Mouse (Mus musculus): ENCODE results near the gene Ccdc142. TPM values are rescaled to one million over a fixed set of nuclear protein-coding genes. Genes with fewer than 3 reads are reported as not detected.

The Ccdc142 gene
- total RNA-seq, 1 experiment, result 4.6 TPM

GRCm38 (mm10) chr6:83120930-83121862 lies 19.8 kb downstream of the Ccdc142 start, which contains the start of gene Wbp1:
Wbp1 (minus strand) TSS chr6:83121559.
- Histone ChIP-seq H3K4me1 (ENCODE audit: control insufficient read depth in 2 of 2, insufficient read depth in 2 of 2, low read length in 2 of 2, poor library complexity in 1 of 2) (peaks cover 3% of the 10 kb centered on the region in 2 experiments; a peak in 3 of 4 replicates), H3K36me3 (ENCODE audit: control insufficient read depth, insufficient read depth, low read length, poor library complexity, severe bottlenecking) (peaks cover 4% of the 10 kb centered on the region; the same call in 1 of the 2 replicates), H3K4me3 (ENCODE audit: insufficient read depth in 1 of 2, low read depth in 1 of 2, low read length in 2 of 2, poor library complexity in 1 of 2, severe bottlenecking in 1 of 2) (peak within 1 kb of the TSS; percentile 85 to 90), H3K27ac (ENCODE audit: insufficient read depth, low read depth, low read length, poor library complexity, severe bottlenecking) (no peak within 1 kb of the TSS), H3K9me3 (ENCODE audit: control insufficient read depth, insufficient read depth, low read depth, low read length) (no peaks in the 10 kb centered on the region), H3K9ac (ENCODE audit: insufficient read depth, low read depth, low read length, poor library complexity, severe bottlenecking) (peak within 1 kb of the TSS; percentile 82)
- TF ChIP-seq MAFK (IDR thresholded peaks at IDR 0.05; ENCODE audit: insufficient read depth, low read depth, low read length) (no peak), ZC3H11A (IDR thresholded peaks at IDR 0.05; ENCODE audit: borderline replicate concordance, low read depth, low read length) (no peak), HCFC1 (IDR thresholded peaks at IDR 0.05; ENCODE audit: borderline replicate concordance, insufficient read depth, low read length) (0 out of 2 replicates have a peak, but pooled peaks have one; percentile 19), ZNF384 (IDR thresholded peaks at IDR 0.05; ENCODE audit: low read depth, low read length) (no peak), CHD2 (IDR thresholded peaks at IDR 0.05; ENCODE audit: low read depth, low read length) (peak; percentile 90)
- in situ Hi-C loops (cut with MboI; ENCODE audit: low sequenced_read_pairs in 2 of 2, unreplicated experiment in 2 of 2), result no loop called here
- peak; percentile 96 for DNase-seq (ENCODE audit: low read depth, low spot score)

GRCm38 (mm10) chr6:83121863-83122710 lies 20.7 kb downstream of the Ccdc142 start:
- no peak for DNase-seq (ENCODE audit: low read depth, low spot score)
- H3K4me3 ChIP-seq (ENCODE audit: insufficient read depth in 1 of 2, low read depth in 1 of 2, low read length in 2 of 2, poor library complexity in 1 of 2, severe bottlenecking in 1 of 2), result peak overlapping the region; percentile 78 to 90
- H3K9me3 ChIP-seq (ENCODE audit: control insufficient read depth, insufficient read depth, low read depth, low read length), result no peaks in the 10 kb centered on the region
- H3K27ac ChIP-seq (ENCODE audit: insufficient read depth, low read depth, low read length, poor library complexity, severe bottlenecking), result no peak overlapping the region
- peak overlapping the region; percentile 82 for H3K9ac ChIP-seq (ENCODE audit: insufficient read depth, low read depth, low read length, poor library complexity, severe bottlenecking)
- in situ Hi-C loops (cut with MboI; ENCODE audit: low sequenced_read_pairs in 2 of 2, unreplicated experiment in 2 of 2), result no loop called here
- peaks cover 0 to 3% of the 10 kb centered on the region in 2 experiments; a peak in 2 of 4 replicates for H3K4me1 ChIP-seq (ENCODE audit: control insufficient read depth in 2 of 2, insufficient read depth in 2 of 2, low read length in 2 of 2, poor library complexity in 1 of 2)
- TF ChIP-seq MAFK (IDR thresholded peaks at IDR 0.05; ENCODE audit: insufficient read depth, low read depth, low read length), result no peak
- TF ChIP-seq ZC3H11A (IDR thresholded peaks at IDR 0.05; ENCODE audit: borderline replicate concordance, low read depth, low read length), result no peak
- no peak for TF ChIP-seq HCFC1 (IDR thresholded peaks at IDR 0.05; ENCODE audit: borderline replicate concordance, insufficient read depth, low read length)
- TF ChIP-seq CHD2 (IDR thresholded peaks at IDR 0.05; ENCODE audit: low read depth, low read length), result no peak
- peaks cover 4% of the 10 kb centered on the region; the same call in 1 of the 2 replicates for H3K36me3 ChIP-seq (ENCODE audit: control insufficient read depth, insufficient read depth, low read length, poor library complexity, severe bottlenecking)

GRCm38 (mm10) chr6:83122961-83123360 lies 21.6 kb downstream of the Ccdc142 start:
- no peak overlapping the region for H3K4me3 ChIP-seq (ENCODE audit: insufficient read depth in 1 of 2, low read depth in 1 of 2, low read length in 2 of 2, poor library complexity in 1 of 2, severe bottlenecking in 1 of 2)
- H3K27ac ChIP-seq (ENCODE audit: insufficient read depth, low read depth, low read length, poor library complexity, severe bottlenecking), result no peak overlapping the region
- peaks cover 4% of the 10 kb centered on the region; the same call in 1 of the 2 replicates for H3K36me3 ChIP-seq (ENCODE audit: control insufficient read depth, insufficient read depth, low read length, poor library complexity, severe bottlenecking)
- no peak overlapping the region for H3K9ac ChIP-seq (ENCODE audit: insufficient read depth, low read depth, low read length, poor library complexity, severe bottlenecking)
- DNase-seq (ENCODE audit: low read depth, low spot score), result no peak
- peaks cover 0 to 3% of the 10 kb centered on the region in 2 experiments; a peak in 2 of 4 replicates for H3K4me1 ChIP-seq (ENCODE audit: control insufficient read depth in 2 of 2, insufficient read depth in 2 of 2, low read length in 2 of 2, poor library complexity in 1 of 2)
- H3K9me3 ChIP-seq (ENCODE audit: control insufficient read depth, insufficient read depth, low read depth, low read length), result no peaks in the 10 kb centered on the region
- TF ChIP-seq MAFK (IDR thresholded peaks at IDR 0.05; ENCODE audit: insufficient read depth, low read depth, low read length) (no peak), ZNF384 (IDR thresholded peaks at IDR 0.05; ENCODE audit: low read depth, low read length) (no peak), ZC3H11A (IDR thresholded peaks at IDR 0.05; ENCODE audit: borderline replicate concordance, low read depth, low read length) (no peak), CHD2 (IDR thresholded peaks at IDR 0.05; ENCODE audit: low read depth, low read length) (no peak), HCFC1 (IDR thresholded peaks at IDR 0.05; ENCODE audit: borderline replicate concordance, insufficient read depth, low read length) (no peak)
- in situ Hi-C loops (cut with MboI; ENCODE audit: low sequenced_read_pairs in 2 of 2, unreplicated experiment in 2 of 2), result no loop called here

- Histone ChIP-seq H3K4me1 (ENCODE audit: control insufficient read depth in 2 of 2, insufficient read depth in 2 of 2, low read length in 2 of 2, poor library complexity in 1 of 2) (peaks cover 0 to 3% of the 10 kb centered on the region in 2 experiments; a peak in 2 of 4 replicates), H3K27ac (ENCODE audit: insufficient read depth, low read depth, low read length, poor library complexity, severe bottlenecking) (no peak overlapping the region), H3K4me3 (ENCODE audit: insufficient read depth in 1 of 2, low read depth in 1 of 2, low read length in 2 of 2, poor library complexity in 1 of 2, severe bottlenecking in 1 of 2) (peak overlapping the region; percentile 91 to 94), H3K9me3 (ENCODE audit: control insufficient read depth, insufficient read depth, low read depth, low read length) (no peaks in the 10 kb centered on the region), H3K36me3 (ENCODE audit: control insufficient read depth, insufficient read depth, low read length, poor library complexity, severe bottlenecking) (no peaks in the 10 kb centered on the region), H3K9ac (ENCODE audit: insufficient read depth, low read depth, low read length, poor library complexity, severe bottlenecking) (peak overlapping the region; percentile 89)
- in situ Hi-C loops (cut with MboI; ENCODE audit: low sequenced_read_pairs in 2 of 2, unreplicated experiment in 2 of 2), result no loop called here
- peak; percentile 93 for DNase-seq (ENCODE audit: low read depth, low spot score)
- TF ChIP-seq HCFC1 (IDR thresholded peaks at IDR 0.05; ENCODE audit: borderline replicate concordance, insufficient read depth, low read length) (peak; percentile 90), ZC3H11A (IDR thresholded peaks at IDR 0.05; ENCODE audit: borderline replicate concordance, low read depth, low read length) (no peak), MAFK (IDR thresholded peaks at IDR 0.05; ENCODE audit: insufficient read depth, low read depth, low read length) (no peak), CHD2 (IDR thresholded peaks at IDR 0.05; ENCODE audit: low read depth, low read length) (peak; percentile 71), ZNF384 (IDR thresholded peaks at IDR 0.05; ENCODE audit: low read depth, low read length) (no peak)
Observed at GRCm38 (mm10) chr6:83124851-83125312, 23.5 kb downstream of the Ccdc142 start.
